ENCODE assay signal across 19 mouse cellular contexts in genomic region chr16:84804866-84805265, GRCm38 (mm10). TPM values are rescaled to one million over a fixed set of nuclear protein-coding genes. Genes with fewer than 3 reads are reported as not detected.
A peak's percentile ranks its signal among the peaks of the same experiment; 100 is the strongest.
DNase-seq lines count a peak whose midpoint lies in the region; ATAC-seq and TF ChIP-seq lines count a peak whose summit lies in the region.
"Had no signal": no experiment of that assay in that cellular context is flagged by ENCODE, and none has a peak within 500 bp of the region (broad histone marks: within the 10 kb centered on the region; RNA-seq: fewer than 3 reads in every experiment).

No protein-coding gene starts in this region.

- no peaks in the 10 kb centered on the region for H3K9me3 ChIP-seq in heart, embryonic 11.5 days (replicated peaks; ENCODE audit: control insufficient read depth, low read length)
- no peaks in the 10 kb centered on the region for H3K9me3 ChIP-seq in lung, embryonic 14.5 days (ENCODE audit: low read depth, low read length)
- H3K9me3 ChIP-seq in heart, embryonic 12.5 days (replicated peaks), result no peaks in the 10 kb centered on the region; the same call in 1 of the 2 replicates
- H3K9me3 ChIP-seq: G1E; neural tube, embryonic 12.5 days had no signal

- 60% methylated on average over 5 of the region's 5 CpGs for WGBS in heart, embryonic 11.5 days (ENCODE audit: insufficient replicate concordance)
- WGBS in lung, embryonic 14.5 days, result 65% methylated on average over 5 of the region's 5 CpGs
- 54% methylated on average over 5 of the region's 5 CpGs for WGBS in heart, embryonic 12.5 days

- H3K27ac ChIP-seq in heart, embryonic 11.5 days (ENCODE audit: low read depth, low read length), result no peak overlapping the region
- H3K27ac ChIP-seq in lung, embryonic 14.5 days (ENCODE audit: low read depth), result 0 out of 2 replicates have a peak overlapping the region, but pooled peaks have one; percentile 13
- H3K27ac ChIP-seq in heart, embryonic 12.5 days (ENCODE audit: poor library complexity, severe bottlenecking), result no peak overlapping the region; the same call in 1 of the 2 replicates
- H3K27ac ChIP-seq: macrophage; neural tube, embryonic 12.5 days had no signal

- DNase-seq in heart, adult 9 months (ENCODE audit: low spot score in 2 of 2), result peak; percentile 55 to 75
- peak; percentile 42 for DNase-seq in lung, embryonic 14.5 days
- DNase-seq in lung, postnatal 4 days, result no peak
- peak; percentile 42 for DNase-seq in kidney, postnatal 14 days
- no peak for DNase-seq in layer of hippocampus, adult 18-20 months (ENCODE audit: low spot score in 2 of 2)
- DNase-seq: adrenal gland, postnatal 25 days; cerebellum, postnatal 10 days; gastrocnemius, postnatal 25 days; right cerebral cortex, postnatal 4 days; thymus, postnatal 4 days had no signal

- ATAC-seq in heart, embryonic 11.5 days (replicated peaks; ENCODE audit: insufficient number of reproducible peaks, low FRiP score, low TSS enrichment), result no peak
- no peak for ATAC-seq in lung, embryonic 14.5 days (ENCODE audit: insufficient read depth)
- ATAC-seq in heart, embryonic 12.5 days (ENCODE audit: insufficient number of reproducible peaks, low FRiP score), result 0 out of 2 replicates have a peak, but pooled peaks have one; percentile 30
- no peak for ATAC-seq in cerebellum, adult (ENCODE audit: insufficient number of reproducible peaks, low FRiP score, low TSS enrichment)
- ATAC-seq: inflammation-experienced regulatory T-cells, adult 6 months had no signal

- TF ChIP-seq CTCF in lung, embryonic 14.5 days (IDR thresholded peaks at IDR 0.05; ENCODE audit: low read depth), result no peak

- no peaks in the 10 kb centered on the region for H3K4me1 ChIP-seq in heart, embryonic 11.5 days (ENCODE audit: control insufficient read depth, insufficient read depth, low read length)
- no peaks in the 10 kb centered on the region for H3K4me1 ChIP-seq in lung, embryonic 14.5 days (ENCODE audit: insufficient read depth)
- peaks cover 4% of the 10 kb centered on the region; the same call in 1 of the 2 replicates for H3K4me1 ChIP-seq in heart, embryonic 12.5 days (replicated peaks)
- H3K4me1 ChIP-seq: neural tube, embryonic 12.5 days had no signal

- H3K36me3 ChIP-seq in heart, embryonic 11.5 days (ENCODE audit: control insufficient read depth, insufficient read depth, low read length), result no peaks in the 10 kb centered on the region
- no peaks in the 10 kb centered on the region for H3K36me3 ChIP-seq in lung, embryonic 14.5 days (ENCODE audit: insufficient read depth)
- no peaks in the 10 kb centered on the region for H3K36me3 ChIP-seq in heart, embryonic 12.5 days
- H3K36me3 ChIP-seq: G1E had no signal

- H3K4me3 ChIP-seq in heart, embryonic 11.5 days (ENCODE audit: low read depth, low read length), result no peak overlapping the region
- H3K4me3 ChIP-seq in lung, embryonic 14.5 days (ENCODE audit: low read depth, low read length), result no peak overlapping the region
- H3K4me3 ChIP-seq in heart, embryonic 12.5 days, result no peak overlapping the region
- H3K4me3 ChIP-seq: erythroblast, embryonic 14.5 days; neural tube, embryonic 12.5 days had no signal

- no peaks in the 10 kb centered on the region for H3K27me3 ChIP-seq in heart, embryonic 11.5 days (ENCODE audit: control insufficient read depth, insufficient read depth, low read length)
- no peaks in the 10 kb centered on the region for H3K27me3 ChIP-seq in lung, embryonic 14.5 days (ENCODE audit: insufficient read depth, low read length)
- H3K27me3 ChIP-seq in heart, embryonic 12.5 days (replicated peaks), result no peaks in the 10 kb centered on the region
- H3K27me3 ChIP-seq: neural tube, embryonic 12.5 days had no signal

- H3K9ac ChIP-seq in heart, embryonic 11.5 days (ENCODE audit: low read depth, low read length), result no peak overlapping the region
- no peak overlapping the region for H3K9ac ChIP-seq in lung, embryonic 14.5 days
- H3K9ac ChIP-seq in heart, embryonic 12.5 days, result no peak overlapping the region
- H3K9ac ChIP-seq: neural tube, embryonic 12.5 days had no signal

- H3K4me2 ChIP-seq in heart, embryonic 11.5 days, result no peak overlapping the region
- H3K4me2 ChIP-seq in lung, embryonic 14.5 days, result no peak overlapping the region
- no peak overlapping the region for H3K4me2 ChIP-seq in heart, embryonic 12.5 days
- H3K4me2 ChIP-seq: liver, embryonic 11.5 days; neural tube, embryonic 12.5 days had no signal

RNA-seq across cellular contexts. Expression of gene Gabpa, which starts 29.9 kb away (rescaled TPM):
- 35.3 and 41.6 TPM in 2 replicates for polyA plus RNA-seq in heart, embryonic 11.5 days (2014; fragmentation: Nextera tagmentation; extraction: Ambion mirVana)
- 47.4 and 47.5 TPM in 2 replicates for polyA plus RNA-seq in lung, embryonic 14.5 days (2014; fragmentation: Nextera tagmentation; extraction: Ambion mirVana)
- 44.4 and 47.2 TPM in 2 replicates for polyA plus RNA-seq in heart, embryonic 12.5 days (2016; fragmentation: Nextera tagmentation; extraction: Ambion mirVana)
- 10 to 100 TPM; 26.9 to 27.1 TPM for total RNA-seq in layer of hippocampus, adult 18-20 months (2021)

RNA-seq across cellular contexts. Expression of gene Atp5j, which starts 30.6 kb away (rescaled TPM):
- polyA plus RNA-seq in heart, embryonic 11.5 days (2014; fragmentation: Nextera tagmentation; extraction: Ambion mirVana), result 1,388 and 1,414 TPM in 2 replicates
- 842 and 905 TPM in 2 replicates for polyA plus RNA-seq in lung, embryonic 14.5 days (2014; fragmentation: Nextera tagmentation; extraction: Ambion mirVana)
- 1,342 and 1,366 TPM in 2 replicates for polyA plus RNA-seq in heart, embryonic 12.5 days (2016; fragmentation: Nextera tagmentation; extraction: Ambion mirVana)
- total RNA-seq in layer of hippocampus, adult 18-20 months (2021), result 100 to 1,000 TPM; 346 to 363 TPM

RNA-seq across cellular contexts. Expression of gene Jam2, which starts 30.9 kb away (rescaled TPM):
- polyA plus RNA-seq in heart, embryonic 11.5 days (2014; fragmentation: Nextera tagmentation; extraction: Ambion mirVana), result 8.1 and 9.8 TPM in 2 replicates
- polyA plus RNA-seq in lung, embryonic 14.5 days (2014; fragmentation: Nextera tagmentation; extraction: Ambion mirVana), result 12.4 and 14.9 TPM in 2 replicates
- 8.3 and 8.6 TPM in 2 replicates for polyA plus RNA-seq in heart, embryonic 12.5 days (2016; fragmentation: Nextera tagmentation; extraction: Ambion mirVana)
- 10 to 100 TPM; 18.2 to 22.6 TPM for total RNA-seq in layer of hippocampus, adult 18-20 months (2021)
- polyA plus RNA-seq: erythroblast, embryonic 14.5 days; G1E; macrophage had no signal

Comparison
In these comparisons a context has a peak if more than half of its experiments do, and no peak if none do; other contexts are left out.
1. DNase-seq: peak in heart, adult 9 months (2 of 2), lung, embryonic 14.5 days (single experiment) and kidney, postnatal 14 days (single experiment); none in lung, postnatal 4 days (0 of 2) and layer of hippocampus, adult 18-20 months (0 of 2).